Mouse (Mus musculus) layer of hippocampus, postnatal 25 days (tissue): ENCODE measurements around the gene March2. TPM values are rescaled to one million over a fixed set of nuclear protein-coding genes. Genes with fewer than 3 reads are reported as not detected.
"Not testable (repeated sequence)": the region's sequence is repeated elsewhere in the genome, so short reads cannot be mapped to it uniquely, and the experiment has no call there.

Source experiments
- DNase-seq, 2 experiments: peaks; one replicate each; pipeline ENCODE4 v3.0.0; 2022; ENCODE audit warnings: mixed read lengths in 2 of 2, low spot score in 1 of 2; ENCODE audit errors: extremely low spot score in 1 of 2
- total RNA-seq, 2 experiments: library from RNA; stranded (reverse); gene quantifications; 2 replicates each; pipeline ENCODE4 v1.2.3; 2021

The March2 gene
- total RNA-seq, result 10 to 100 TPM; 80.9 to 84.4 TPM

DNA sequence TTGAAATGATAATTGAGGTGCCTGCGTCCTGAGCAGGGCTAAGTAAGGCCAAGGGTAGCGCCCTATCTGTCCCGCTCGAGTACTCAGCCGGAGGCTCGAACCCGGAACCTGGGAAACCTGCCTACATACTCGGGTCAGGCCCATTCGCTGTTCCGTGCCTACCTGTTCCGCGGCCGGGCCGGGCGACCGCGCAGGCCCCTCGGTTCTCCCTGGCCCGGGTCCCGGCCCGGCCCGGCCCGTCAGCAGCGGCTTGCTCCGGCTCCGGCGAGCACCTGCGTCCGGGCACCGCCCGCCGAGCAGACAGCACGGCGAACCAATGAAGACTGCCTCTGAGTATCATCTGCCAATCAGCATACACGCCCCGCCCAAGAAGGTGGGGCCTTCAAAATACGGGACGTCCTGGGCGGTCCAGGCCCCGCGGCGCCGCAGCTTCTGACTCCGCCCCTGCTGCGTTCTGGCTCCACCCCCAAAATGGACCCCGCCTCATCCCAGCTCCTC, at the start of gene March2:
March2 (minus strand) TSS at position 287 of the 498 bp plus-strand sequence.
- DNase-seq, result peak; percentile 86 to 88

DNA sequence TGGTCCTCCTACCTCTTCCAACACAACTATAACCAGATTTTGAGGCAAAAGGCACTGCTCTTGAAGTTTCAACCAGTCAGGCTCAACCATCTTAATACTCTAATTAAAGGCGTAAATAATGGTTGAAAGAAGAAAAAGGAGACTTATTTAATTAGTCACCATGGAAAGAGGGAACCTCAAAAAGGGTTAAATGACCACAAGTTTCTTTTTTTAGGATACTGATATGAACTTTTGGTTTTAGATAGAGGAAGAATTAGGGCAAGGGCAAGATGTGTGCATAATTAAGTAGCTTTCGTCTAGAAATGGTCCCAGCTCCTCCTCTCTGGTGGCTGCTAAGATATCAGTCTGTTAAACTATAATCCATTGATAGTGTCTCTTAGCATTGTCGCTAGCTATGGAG, 47.9 kb upstream of the March2 start:
- DNase-seq, result no peak

DNA sequence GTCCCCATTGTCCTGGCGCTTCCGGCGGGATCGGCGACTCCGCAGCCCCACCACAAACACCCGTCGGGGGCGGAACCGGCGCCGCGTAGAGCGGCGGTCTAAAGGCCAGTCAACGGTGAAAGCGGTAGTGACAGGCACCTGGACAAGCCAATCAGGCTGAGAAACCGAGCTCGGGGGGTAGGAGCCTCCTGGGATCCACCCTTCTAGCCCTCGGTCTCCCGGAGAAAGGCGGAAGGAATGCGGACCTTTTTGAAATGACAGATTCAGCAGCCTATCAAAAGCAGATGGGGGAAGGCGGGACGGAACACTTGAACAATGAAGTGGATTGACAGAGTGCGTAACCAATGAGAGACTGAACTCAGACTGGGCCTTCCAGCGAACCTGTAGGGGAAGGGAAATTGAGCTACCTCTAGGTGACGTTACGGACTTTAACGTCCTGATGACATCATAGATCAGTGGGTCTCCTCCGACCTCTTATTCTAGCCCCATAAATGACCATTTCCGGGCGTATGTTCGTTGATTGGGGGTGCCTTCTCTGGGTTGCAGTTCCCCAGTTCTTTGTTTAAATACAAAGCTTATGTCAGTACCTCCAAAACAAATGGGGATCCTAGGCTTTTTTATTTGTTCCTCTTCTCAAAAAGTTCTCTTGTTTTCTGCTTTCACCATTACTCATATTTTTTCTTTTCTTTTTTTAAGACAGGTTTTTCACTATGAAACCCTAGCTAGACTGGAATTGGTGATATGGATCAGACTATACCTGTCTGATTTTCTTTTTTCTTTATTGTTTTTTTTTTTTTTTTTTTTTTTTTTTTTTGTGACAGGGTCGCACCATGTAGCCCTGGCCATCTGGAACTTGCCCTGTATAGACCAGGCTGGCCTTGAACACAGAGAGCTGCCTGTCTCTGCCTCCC, 42.0 kb upstream of the March2 start, which contains the start of gene Rab11b:
Rab11b (minus strand) TSS at position 276 of the 911 bp plus-strand sequence.
- DNase-seq, result peak; percentile 97 to 98

DNA sequence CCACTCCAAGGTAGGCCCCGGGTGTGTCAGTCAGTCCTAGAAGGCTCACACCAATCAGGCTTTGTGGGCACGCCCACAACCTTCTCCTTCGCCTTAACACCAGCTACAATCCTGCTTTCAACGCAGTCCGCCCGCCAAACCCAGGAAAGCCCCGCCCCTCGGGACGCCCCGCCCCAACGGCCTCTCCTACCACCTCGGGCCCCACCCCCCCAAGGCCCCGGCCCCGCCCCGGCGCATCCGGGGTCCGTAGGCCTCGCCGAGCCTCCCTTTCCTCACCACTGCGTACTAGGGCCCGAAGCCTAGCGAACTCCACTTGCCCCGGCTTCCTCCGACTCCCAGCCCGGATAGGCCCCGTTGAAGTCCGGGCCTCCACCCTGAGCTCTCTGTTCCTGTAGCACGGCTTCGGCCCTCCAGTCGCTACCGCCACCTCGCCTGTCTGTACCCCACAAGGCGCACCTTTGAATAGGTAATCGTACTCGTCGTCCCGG, 41.3 kb upstream of the March2 start:
- peak; percentile 72 to 77 for DNase-seq

DNA sequence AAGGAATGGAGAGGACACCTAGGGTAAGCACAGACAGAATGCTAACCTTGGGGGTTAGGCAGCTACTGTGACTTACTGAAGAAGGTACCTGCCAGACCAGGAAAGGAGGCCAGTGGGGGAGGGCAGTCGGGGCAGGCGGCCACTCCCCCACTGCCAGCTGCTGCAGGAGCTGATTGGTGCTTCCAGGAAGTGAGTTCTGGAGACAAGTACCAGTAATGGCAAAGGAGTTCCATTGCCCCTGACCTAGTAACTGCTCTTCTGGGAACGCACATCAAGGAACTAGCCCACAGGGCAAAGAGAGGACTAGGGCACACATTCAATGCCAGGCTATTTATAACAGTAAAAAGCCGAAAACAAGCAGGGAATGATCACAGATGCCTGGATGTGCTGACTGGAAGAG, 38.8 kb upstream of the March2 start:
- DNase-seq, result no peak

DNA sequence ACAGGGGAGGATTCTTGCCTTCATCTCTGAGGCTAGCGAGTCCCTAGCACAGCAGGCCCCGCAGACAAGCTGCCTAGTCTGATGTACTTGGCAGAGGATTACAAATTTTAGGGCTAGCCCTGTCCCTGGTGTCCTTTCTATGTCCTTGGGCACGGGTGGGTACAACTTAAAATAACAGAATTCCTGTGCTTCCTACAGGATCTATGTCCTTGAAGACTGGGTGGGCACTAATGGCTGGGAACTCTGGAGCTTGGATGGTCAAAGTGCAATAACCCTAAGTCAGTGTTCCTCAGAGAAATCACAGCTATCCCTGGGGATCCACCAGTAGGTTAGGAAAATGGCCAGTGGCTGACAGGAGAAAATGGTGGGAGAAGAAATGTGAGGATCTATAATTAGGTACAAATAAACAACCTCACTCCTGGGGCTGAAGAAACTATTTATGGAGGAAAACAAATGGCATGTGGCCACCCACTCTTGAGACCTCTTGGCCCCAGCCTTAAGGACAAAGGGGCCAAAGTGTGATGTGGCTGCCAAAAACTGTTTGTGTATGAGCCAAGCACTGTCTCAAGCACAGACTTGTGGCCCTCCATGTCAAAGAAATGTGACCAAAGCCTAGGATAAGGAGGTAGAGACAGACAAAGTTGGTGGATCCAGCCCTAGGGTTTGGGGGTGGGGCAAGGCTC, 37.8 kb upstream of the March2 start:
- no peak for DNase-seq

DNA sequence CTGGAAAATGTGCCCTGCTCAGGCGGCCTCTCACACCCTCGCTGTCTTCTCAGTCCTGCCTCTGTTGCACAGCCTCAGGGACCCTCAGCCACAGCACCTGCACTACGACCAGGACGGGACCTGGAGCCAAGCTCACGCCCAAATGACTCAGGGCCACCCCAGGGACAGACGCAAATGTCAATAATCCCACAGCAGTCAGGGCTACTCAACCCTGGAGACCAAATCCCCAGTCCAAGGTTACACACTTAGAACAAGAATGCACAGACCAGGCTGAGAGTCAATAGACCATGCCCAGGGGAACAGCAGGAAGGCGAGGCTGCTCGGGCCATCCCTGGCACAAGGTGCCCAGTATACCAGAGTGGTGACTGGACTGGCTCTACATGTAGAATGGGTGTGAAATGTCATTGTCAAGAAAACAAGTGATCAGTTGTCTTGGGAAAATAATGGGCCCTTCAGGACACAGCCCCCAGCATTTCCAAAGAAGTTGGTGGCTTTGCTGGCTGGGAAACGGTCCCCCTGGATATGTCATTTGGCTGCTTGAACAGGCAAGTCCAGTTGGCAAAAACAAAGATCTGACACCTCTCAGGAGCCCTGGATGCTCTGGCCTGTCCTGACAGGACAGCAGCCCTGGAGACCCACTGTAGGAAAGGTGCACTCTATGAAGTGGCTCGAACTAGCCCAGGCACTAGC, 37.1 kb upstream of the March2 start:
- DNase-seq, result no peak

DNA sequence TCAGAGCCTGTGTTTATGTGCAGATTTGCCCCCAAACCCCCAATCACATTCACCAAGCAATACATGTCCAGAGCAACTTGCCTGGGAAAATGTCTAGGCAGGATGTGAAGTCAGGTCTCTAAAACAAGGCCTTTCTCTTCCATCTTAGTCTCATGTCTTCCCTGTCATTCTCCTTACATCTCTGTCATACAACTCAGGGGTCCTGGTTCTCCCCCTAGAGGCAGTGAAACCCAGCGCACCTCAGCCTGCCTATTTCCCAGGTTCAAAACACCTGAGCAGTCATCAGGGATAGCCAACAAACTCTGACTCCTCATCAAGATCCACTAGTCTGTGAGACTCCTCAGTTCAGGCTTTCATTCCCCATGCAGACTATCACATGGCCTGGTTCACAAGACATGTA, 36.2 kb upstream of the March2 start:
- DNase-seq, result no peak

DNA sequence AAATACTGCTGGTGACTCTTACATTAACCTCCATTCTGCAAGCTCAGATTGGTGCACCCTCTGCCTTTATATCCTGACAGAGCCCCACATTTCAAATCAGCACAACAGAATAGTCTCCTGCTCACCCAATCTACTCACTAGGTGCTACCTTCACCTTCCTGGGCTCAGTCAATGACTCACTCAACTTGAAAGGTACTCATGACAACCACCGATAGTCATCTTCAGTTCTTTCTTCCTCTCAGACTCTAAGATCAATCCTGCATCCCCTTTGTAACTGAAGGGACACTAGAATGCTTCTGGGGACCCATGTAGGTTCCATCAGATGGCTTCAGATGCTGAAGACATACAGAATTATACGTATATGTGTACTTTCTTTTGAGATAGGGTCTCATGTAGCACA, 33.8 kb upstream of the March2 start:
- no peak for DNase-seq

DNA sequence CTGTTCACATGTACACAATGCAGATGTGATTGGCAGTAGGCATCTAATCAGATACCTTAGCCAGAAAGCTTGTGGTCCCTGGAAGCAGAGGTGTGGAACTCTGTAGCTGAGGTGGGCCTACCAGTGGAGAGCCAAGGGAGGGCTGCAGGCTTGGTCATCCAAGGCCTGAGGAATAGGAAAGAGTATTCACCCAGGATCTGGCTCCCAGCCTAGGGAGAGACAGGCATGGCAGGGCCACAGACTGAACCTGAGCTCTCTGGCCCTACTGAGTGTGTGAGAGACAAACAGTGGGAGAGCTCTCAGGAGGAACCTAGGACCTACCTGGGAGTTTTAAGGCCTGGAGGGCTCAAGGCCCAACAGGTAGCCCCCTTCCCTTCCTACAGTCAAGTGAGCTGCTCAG, 32.7 kb upstream of the March2 start:
- no peak for DNase-seq

DNA sequence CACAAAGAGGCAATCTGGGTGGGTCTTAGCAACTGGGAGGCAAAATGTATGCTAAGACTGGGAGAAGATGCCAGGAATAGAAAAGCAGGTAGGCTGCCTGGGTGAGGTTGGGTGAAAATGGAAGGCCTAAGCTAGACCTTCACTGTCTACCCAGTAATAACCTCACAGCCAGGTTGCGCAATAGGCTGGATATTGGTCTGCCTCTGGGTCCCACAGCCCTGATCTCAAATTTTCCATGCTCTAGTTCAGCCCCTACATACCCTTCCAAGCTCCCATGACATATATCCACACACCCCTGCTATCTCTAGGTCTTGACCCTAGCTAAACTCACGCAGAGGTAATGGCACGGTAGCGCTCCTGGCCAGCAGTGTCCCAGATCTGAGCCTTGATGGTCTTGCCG, 31.0 kb upstream of the March2 start:
- no peak for DNase-seq

DNA sequence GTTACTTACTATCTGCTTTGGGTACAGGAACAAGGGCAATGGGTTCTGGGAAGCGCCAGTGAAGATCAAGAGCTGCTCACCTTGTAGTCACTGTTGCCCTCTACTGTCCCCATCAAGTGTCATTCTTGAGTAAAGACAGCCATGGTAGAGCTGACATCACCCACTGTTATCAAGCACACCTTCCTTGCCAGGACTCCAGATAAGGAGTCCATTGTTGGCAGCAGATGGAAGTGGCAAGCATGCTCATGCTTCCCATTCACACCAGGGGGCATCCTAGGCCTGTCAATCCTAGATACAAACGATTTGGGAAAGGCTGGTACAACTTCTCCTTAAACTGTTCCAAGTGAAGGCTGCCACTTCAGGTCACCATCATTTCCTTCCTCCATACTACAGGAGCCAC, 27.5 kb upstream of the March2 start:
- DNase-seq, result no peak

DNA sequence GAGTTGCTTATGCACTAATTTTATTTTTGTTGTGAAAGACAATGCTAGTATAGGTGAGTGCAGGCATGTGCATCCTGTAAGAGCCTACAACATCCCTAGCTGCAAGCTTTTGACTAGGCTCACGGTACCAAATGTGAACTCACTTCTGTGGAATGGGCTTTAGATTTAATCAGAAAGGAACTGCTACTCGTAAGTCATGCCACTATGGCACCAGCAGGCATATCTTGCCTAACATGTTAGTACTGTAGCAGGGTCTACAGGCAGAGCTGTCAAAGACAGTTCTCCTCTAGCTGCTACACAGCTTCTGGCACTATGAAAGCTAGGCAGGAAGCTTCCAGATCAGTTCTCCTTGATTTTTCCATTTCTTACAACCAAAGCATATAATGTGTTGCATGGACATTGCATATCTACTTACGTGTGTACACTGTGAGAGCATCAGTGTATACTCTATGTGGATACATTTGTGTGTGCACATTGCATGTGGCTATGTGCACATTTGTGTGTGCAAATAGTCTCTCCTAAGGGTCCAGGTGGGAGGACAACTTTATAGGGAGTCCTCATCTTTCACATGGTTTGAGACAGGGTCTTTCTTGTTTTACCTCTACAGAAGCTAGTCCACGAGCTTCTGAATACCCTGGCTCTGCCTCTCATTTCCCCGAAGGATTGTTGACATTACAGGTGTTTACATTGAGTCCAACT, 26.4 kb upstream of the March2 start:
- DNase-seq, result no peak

DNA sequence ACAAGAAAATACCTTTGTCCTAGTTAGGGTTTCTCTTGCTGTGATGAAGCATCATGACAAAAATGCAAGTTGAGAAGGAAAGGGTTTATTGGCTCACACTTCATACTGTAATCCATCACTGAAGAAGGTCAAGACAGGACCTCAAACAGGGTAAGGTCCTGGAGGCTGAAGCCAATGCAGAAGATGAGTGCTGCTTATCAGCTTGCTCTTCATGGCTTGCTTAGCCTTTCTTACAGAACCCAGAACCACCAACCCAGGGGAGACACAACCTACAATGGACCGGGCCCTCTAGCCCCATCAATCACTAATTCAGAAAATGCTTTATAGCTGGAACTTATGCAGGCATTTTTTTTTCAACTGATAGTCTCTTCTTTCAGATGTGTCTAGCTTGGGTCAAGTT, 23.9 kb upstream of the March2 start:
- no peak for DNase-seq

DNA sequence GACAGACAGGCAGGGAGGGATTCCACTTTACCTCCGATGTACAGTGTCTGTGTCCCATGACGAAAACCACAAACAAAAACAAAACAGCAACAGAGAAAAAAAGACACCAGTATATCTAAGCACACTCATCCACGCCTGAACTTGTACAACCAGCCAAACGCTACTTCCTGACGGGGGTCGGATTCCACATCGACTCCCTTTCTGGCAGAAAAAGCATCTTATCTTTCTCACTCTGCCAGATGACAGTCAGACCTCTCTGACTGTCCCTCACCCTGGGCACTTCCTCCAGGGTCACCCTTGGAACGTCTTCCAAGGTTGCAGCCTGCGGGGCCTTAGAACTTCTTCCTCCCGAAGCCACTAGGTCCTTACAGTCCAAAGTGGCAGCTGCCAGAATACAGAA, 15.1 kb upstream of the March2 start:
- DNase-seq, result not testable (repeated sequence)

DNA sequence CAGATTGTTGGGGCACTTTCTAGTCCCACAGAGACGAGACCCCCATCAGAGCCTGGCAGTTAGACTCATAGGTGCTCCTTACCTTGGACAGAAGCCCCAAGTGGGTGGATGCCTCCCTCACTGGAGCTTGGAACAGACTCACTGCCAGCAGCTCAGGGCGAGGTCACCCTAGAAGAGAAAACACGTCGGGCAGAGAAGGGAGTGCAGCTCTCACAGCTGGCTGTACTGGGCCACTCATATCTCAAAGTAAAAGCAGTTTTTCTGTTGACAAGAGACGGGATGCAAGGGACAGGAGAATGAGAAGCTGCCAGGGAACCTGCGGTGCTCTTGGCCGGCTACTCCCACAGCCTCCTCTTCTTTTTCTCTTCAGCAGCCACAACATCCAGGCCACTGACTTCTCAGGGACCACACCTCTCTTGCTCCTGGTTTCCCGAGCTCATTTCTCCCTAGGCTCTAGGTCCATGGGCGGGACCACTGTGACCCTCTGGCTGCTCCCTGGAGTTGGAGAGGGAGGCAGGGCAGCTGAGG, 14.2 kb upstream of the March2 start:
- not testable (repeated sequence) for DNase-seq

DNA sequence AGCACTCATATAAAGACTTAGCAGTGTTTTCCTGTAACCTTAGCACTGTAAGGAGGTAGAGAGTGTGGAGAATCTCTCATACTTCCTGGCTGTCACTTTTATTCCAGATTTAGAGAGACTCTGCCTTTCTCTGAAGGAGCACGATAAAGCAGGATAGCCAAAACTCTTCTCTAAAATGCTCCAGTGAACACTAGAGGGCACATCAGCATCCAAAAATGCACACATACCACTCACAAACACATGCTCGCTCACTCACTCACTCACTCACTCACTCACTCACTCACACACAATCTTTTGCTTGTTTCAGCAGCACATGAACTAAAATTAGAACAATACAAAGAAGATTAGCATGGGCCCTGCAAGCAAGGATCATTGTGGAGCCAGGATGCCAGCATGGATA, 10.7 kb upstream of the March2 start:
- DNase-seq, result no peak

DNA sequence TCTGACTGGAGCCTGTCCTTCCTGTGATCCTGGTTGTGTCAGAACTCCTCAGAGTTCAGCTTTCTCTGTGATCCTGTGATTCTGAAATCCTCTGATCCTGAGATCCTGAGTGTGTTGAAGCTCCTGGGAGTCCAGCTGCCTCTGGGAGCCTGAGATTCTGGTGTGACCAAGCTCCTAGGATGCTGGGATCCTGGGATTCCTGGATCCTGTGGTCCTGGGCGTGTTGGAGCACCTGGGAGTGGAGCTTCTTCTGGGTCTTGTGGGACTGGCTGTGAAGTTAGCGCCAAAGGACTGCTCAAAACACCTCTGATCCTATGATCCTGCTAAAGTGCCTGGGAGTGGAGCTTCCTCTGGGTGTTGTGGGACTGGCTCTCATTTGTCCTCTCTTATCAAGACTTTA, 9.9 kb upstream of the March2 start:
- DNase-seq, result no peak

DNA sequence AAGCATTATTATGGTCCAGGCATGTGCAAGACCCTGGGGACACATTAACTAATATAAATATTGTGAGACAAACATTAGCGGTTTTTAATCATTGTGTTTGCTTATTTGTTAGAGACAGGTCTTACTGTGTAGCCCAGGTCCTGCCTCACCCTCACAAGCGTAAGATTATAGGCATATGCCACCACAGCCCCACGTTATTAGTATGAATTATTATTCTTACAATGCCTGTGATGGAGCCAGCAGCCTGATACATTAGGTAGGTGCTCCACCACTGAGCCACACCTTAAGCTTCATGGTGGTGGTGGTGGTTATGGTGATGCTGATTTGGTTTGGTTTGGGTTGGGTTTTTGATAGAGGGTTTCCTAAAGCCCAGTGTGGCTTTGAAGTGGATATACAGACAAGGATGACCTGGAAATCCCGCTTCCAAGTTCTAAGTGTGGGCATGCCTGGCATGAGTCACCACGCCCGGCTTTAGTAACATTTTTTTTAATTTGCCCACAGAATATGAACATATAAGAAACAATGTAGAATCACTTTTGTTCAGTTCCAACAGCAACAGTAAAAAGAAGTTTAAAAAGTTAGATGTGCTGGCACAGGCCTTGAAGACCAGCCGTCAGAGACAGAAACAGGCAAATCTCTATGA, 1.4 kb upstream of the March2 start:
- no peak for DNase-seq
